Mouse (Mus musculus): Measurements from ENCODE around the gene Morc2b. TPM values are rescaled to one million over a fixed set of nuclear protein-coding genes. Genes with fewer than 3 reads are reported as not detected.
"Not testable (repeated sequence)": the region's sequence is repeated elsewhere in the genome, so short reads cannot be mapped to it uniquely, and the experiment has no call there.

Gene Morc2b
- 0.62 and 0.64 TPM in 2 replicates for polyA plus RNA-seq (2015; fragmentation: Nextera tagmentation; extraction: Ambion mirVana)

DNA sequence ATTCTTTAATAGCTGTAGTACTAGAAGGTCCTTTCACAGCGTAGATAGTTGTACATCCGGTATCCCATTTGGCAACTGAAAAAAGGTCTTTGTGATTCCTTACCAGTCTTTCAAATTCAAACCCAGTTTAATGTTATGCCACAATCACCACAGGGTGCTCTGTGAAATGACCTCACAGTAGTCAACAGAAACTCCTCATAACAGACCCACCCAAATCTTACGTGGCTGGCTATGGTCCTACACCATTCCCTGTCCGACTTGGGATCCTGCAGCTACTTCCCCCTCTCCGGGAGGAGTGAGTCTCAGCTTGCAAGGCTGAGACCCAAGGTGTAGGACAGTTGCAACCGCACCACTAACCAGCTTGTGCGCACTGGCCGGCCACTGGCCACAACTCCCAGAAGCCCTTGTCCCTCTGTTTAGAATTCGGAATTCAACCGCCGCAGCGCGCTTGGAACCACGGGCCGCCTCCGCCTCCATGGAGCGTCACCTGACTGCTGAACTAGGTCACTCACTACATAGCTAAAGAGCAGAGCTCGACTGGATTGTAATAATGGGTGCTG is at the start of gene Morc2b:
Morc2b (minus strand) TSS at position 423 of the 560 bp plus-strand sequence.
- Histone ChIP-seq H3K9me3 (peaks cover 12% of the 10 kb centered on the region; the same call in 1 of the 2 replicates), H3K4me3 (no peak within 1 kb of the TSS), H3K36me3 (no peaks in the 10 kb centered on the region), H3K4me2 (no peak within 1 kb of the TSS), H3K9ac (no peak within 1 kb of the TSS), H3K27me3 (no peaks in the 10 kb centered on the region), H3K27ac (replicated peaks) (no peak within 1 kb of the TSS), H3K4me1 (replicated peaks) (no peaks in the 10 kb centered on the region)
- WGBS = 73% methylated on average over 18 of the region's 18 CpGs
- no peak for ATAC-seq (ENCODE audit: low read depth)

GRCm38 (mm10) chr17:33168147-33168546 is 28.7 kb upstream of the Morc2b start, which contains the start of gene Olfr55:
Gene Olfr55 (plus strand): TSS chr17:33168447.
- 77% methylated on average over 1 of the region's 1 CpGs for WGBS

DNA sequence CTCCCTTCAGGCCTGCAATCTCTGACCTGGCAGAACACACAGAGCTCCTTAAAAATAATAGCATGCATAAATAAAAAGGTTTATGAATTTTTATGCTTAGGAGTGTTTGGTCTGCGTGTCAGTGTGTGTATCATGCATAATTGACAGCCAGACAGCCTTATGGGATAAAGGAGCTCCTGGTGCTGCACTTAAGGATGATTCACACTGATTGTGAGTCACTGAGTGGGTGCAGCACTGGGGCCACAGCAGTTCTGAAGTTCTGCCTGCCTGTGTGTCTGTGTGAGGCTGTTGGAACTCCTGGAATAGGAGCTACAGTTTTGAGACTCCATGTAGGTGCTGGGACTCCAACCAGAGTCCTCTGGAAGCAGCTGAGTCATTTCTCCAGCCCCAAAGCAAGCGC is 13.2 kb downstream of the Morc2b start:
- ATAC-seq (ENCODE audit: low read depth) = no peak

More at GRCm38 (mm10) chr17:33168147-33168546, 28.7 kb upstream of the Morc2b start, which contains the start of gene Olfr55:
- H3K9ac ChIP-seq; H3K9me3 ChIP-seq; H3K4me3 ChIP-seq; H3K27ac ChIP-seq (replicated peaks); H3K4me1 ChIP-seq (replicated peaks); ATAC-seq (ENCODE audit: low read depth); H3K27me3 ChIP-seq; H3K4me2 ChIP-seq; H3K36me3 ChIP-seq: not testable (repeated sequence)

DNA sequence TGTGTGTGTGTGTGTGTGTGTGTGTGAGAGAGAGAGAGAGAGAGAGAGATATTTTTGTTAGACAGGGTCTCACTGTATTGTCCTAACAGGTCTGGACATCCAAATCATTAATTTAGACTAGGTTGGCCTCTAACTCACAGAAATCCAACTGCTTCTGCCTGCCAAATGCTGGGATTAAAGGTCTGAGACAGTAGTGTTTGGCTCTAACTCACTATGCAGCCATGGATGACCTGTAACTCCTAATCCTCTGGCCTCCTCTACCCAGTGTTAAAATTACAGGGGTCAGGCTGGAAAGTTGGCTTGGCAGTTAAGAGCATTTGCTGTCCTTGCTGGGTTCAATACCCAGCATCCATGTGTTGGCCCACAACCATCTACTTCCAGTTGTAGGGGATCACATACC is 14.9 kb downstream of the Morc2b start:
- H3K27ac ChIP-seq (replicated peaks) = no peak overlapping the region
- no peaks in the 10 kb centered on the region for H3K9me3 ChIP-seq
- no peak overlapping the region for H3K4me3 ChIP-seq
- H3K4me2 ChIP-seq = no peak overlapping the region
- no peaks in the 10 kb centered on the region for H3K4me1 ChIP-seq (replicated peaks)
- no peaks in the 10 kb centered on the region for H3K27me3 ChIP-seq
- no peaks in the 10 kb centered on the region for H3K36me3 ChIP-seq
- no peak for ATAC-seq (ENCODE audit: low read depth)
- no peak overlapping the region for H3K9ac ChIP-seq

More for the DNA sequence above, 13.2 kb downstream of the Morc2b start:
- H3K4me1 ChIP-seq (replicated peaks) = no peaks in the 10 kb centered on the region
- no peaks in the 10 kb centered on the region for H3K27me3 ChIP-seq
- WGBS = 53% methylated on average over 2 of the region's 2 CpGs
- no peak overlapping the region for H3K4me2 ChIP-seq
- H3K9ac ChIP-seq = no peak overlapping the region
- H3K36me3 ChIP-seq = no peaks in the 10 kb centered on the region
- H3K4me3 ChIP-seq = no peak overlapping the region
- H3K9me3 ChIP-seq = no peaks in the 10 kb centered on the region
- no peak overlapping the region for H3K27ac ChIP-seq (replicated peaks)

DNA sequence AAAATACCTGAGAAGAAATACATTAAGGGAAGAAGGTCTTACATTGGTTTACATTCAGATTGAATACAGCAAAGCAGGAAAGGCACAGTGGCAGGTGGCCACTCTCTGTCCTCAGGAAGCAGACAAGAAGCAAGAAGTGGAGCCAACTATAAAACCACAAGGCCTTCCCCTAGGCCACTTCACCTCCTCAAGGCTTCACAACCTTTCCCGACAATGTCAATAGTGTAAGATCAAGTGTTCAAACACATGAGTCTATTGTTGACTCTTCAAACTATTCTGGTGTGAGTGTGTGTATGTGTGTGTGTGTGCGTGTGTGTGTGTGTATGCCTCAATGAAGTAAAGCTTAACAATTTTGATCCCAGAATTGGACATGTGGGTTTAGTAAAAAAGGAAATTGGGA is 42.1 kb downstream of the Morc2b start:
- no peak for ATAC-seq (ENCODE audit: low read depth)
- Histone ChIP-seq H3K9me3 (no peaks in the 10 kb centered on the region), H3K4me1 (replicated peaks) (peaks cover 17% of the 10 kb centered on the region), H3K36me3 (peaks cover 7% of the 10 kb centered on the region; the same call in 1 of the 2 replicates), H3K9ac (no peak overlapping the region), H3K27me3 (no peaks in the 10 kb centered on the region), H3K27ac (replicated peaks) (no peak overlapping the region), H3K4me3 (no peak overlapping the region), H3K4me2 (no peak overlapping the region)
- 88% methylated on average over 2 of the region's 2 CpGs for WGBS

DNA sequence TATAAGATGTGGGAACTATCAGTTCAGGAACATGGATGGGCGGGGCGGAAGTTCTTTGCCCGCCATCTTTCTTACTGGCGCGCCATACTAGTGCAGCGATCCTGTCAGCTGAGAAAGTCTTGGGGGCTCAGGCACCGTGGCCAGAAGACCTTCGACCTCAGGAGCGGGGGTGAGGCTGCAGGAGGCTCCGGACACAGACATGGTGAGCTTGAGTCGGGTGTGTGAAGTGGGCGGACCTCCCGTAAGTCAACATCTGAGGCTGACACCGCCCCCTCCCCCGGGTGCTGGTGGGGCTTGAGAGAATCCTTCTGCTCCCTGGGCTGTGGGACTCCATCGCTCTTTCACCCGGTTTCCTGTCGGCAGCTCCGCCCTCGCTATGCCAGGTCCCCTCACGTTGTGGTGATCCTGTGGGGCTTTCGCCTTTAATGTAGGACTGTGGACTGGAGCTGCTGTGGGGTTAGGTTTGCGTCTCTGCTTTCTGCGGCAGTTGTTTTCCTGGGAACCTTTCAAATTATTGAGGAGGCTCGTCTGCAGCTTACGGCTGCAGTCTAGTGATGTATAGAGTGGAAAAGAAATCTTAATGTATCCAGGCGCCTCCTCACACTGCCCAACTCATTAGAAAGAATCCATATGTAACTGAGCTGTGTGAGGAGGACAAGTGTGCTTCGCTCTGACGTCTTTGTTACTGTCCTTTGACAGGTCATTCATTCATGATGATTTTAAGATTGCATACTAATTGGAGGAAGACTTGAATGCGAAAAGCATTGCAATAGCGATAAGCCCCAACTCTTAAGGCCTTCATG is 46.9 kb downstream of the Morc2b start:
- 2% methylated on average over 31 of the region's 31 CpGs for WGBS
- peak; percentile 76 for ATAC-seq (ENCODE audit: low read depth)
- Histone ChIP-seq H3K36me3 (0 out of 2 replicates have a peak, but pooled peaks cover 4% of the 10 kb centered on the region), H3K4me3 (peak overlapping the region; percentile 83), H3K9ac (peak overlapping the region; percentile 91), H3K27me3 (no peaks in the 10 kb centered on the region), H3K27ac (replicated peaks) (peak overlapping the region; percentile 94), H3K4me1 (replicated peaks) (peaks cover 33% of the 10 kb centered on the region), H3K4me2 (peak overlapping the region; percentile 68), H3K9me3 (no peaks in the 10 kb centered on the region)

- 76% methylated on average over 1 of the region's 1 CpGs for WGBS
- Histone ChIP-seq H3K36me3 (0 out of 2 replicates have a peak, but pooled peaks cover 4% of the 10 kb centered on the region), H3K9me3 (no peaks in the 10 kb centered on the region), H3K27me3 (no peaks in the 10 kb centered on the region), H3K4me3 (peak overlapping the region; percentile 83; the same call in 1 of the 2 replicates), H3K4me1 (replicated peaks) (peaks cover 33% of the 10 kb centered on the region), H3K9ac (no peak overlapping the region), H3K4me2 (0 out of 2 replicates have a peak overlapping the region, but pooled peaks have one; percentile 68), H3K27ac (replicated peaks) (no peak overlapping the region)
- ATAC-seq (ENCODE audit: low read depth) = no peak
Observed at GRCm38 (mm10) chr17:33091630-33092029, 47.9 kb downstream of the Morc2b start.

DNA sequence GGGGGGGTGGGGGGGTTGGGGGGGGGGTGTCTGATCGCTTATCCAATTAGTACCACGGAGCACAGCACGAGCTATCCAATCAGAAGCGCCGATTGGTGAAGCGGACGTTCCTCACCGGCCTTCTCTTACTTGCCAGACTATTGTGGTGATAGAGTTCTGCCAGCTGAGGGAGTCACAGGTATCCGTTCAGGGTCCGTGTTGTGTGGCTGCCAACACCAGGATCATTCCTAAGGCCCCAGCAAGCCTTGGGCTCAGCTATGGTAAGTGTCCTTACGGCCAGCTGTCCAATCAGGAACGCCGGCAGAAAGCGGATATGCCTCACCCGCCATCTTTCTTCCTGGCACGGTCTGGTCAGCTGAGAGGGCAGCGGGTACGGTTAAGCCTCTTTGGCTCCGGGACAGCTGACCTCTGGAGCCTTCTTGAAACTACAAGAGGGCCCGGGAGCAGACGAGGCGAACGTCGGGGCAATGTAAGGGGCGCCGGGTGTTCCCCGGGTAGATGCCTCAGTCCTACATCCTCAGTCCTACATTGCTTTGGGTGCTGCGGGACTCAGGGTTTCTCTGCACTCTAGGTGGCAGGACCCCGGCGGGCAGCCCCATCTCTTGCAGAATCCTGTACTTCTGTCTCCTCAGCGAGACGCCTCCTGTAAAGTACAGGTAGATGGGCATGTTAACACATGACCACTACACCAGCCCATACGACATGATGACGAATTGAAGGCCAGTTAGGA is 50.1 kb downstream of the Morc2b start, which contains the start of gene Zfp563:
Zfp563 (plus strand) TSS at position 91 of the 730 bp plus-strand sequence.
- Histone ChIP-seq H3K9ac (peak within 1 kb of the TSS; percentile 83), H3K4me1 (replicated peaks) (peaks cover 31% of the 10 kb centered on the region), H3K27me3 (no peaks in the 10 kb centered on the region), H3K27ac (replicated peaks) (peak within 1 kb of the TSS; percentile 86), H3K4me3 (peak within 1 kb of the TSS; percentile 65), H3K36me3 (no peaks in the 10 kb centered on the region), H3K4me2 (peak within 1 kb of the TSS; percentile 73), H3K9me3 (no peaks in the 10 kb centered on the region)
- WGBS = 6% methylated on average over 34 of the region's 34 CpGs
- ATAC-seq (ENCODE audit: low read depth) = peak; percentile 92

GRCm38 (mm10) chr17:33067958-33068357 is 71.5 kb downstream of the Morc2b start, which contains the start of gene 4921501E09Rik:
Gene 4921501E09Rik (minus strand): TSS chr17:33068058.
- no peaks in the 10 kb centered on the region for H3K9me3 ChIP-seq
- WGBS = 55% methylated on average over 1 of the region's 1 CpGs
- H3K27me3 ChIP-seq = no peaks in the 10 kb centered on the region
- no peaks in the 10 kb centered on the region for H3K36me3 ChIP-seq
- no peak for ATAC-seq (ENCODE audit: low read depth)
- no peak within 1 kb of the TSS for H3K4me3 ChIP-seq
- H3K4me2 ChIP-seq = no peak within 1 kb of the TSS
- no peak within 1 kb of the TSS for H3K9ac ChIP-seq
- no peak within 1 kb of the TSS for H3K27ac ChIP-seq (replicated peaks)
- no peaks in the 10 kb centered on the region for H3K4me1 ChIP-seq (replicated peaks)
